Mouse (Mus musculus) 3T3-L1 (cell line): Measurements from ENCODE around the gene Casp9.

Experiments
- DNase-seq: peaks from one replicate; pipeline ENCODE4 v3.0.0-alpha.2; 2015; ENCODE audit warnings: low read depth, low spot score

The Casp9 gene

GRCm38 (mm10) chr4:141864506-141864905, 71.1 kb downstream of the Casp9 start:
- DNase-seq = no peak

DNA sequence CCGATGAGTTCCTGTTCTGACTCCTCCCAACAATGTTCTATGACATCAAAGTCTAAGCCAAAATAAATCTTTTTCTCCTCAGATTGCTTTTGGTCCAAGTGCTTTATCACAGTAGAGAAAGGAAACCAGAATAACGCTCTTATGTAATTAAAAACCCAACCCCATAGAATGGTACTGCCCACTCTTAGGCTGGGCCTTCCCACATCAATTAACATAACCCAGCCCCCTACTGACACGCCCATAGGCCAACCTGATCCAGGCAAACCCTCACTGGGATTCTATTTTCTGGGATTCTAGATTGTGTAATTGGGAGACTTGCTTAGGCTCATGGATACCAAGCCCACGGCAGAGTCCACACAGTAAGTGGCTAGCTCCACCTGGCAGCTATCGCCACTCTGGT, 71.6 kb downstream of the Casp9 start:
- DNase-seq = no peak
